Mouse (Mus musculus) liver, embryonic 14.5 days (tissue): Measurements from ENCODE around the gene Crb3. TPM values are rescaled to one million over a fixed set of nuclear protein-coding genes. Genes with fewer than 3 reads are reported as not detected.

Source experiments
- ATAC-seq: fragments of 200-750 bp; cut with Nextera tagmentation; 2 replicates; pipeline ENCODE4 v1.8.0; 2017; ENCODE audit warnings: moderate number of reproducible peaks, mild to moderate bottlenecking, moderate library complexity; ENCODE audit not compliant: insufficient read depth
- DNase-seq, 3 experiments: peaks; one replicate each; pipeline ENCODE4 v3.0.0-alpha.2; 2012 to 2013; ENCODE audit warnings: low read depth in 3 of 3, low spot score in 3 of 3
- H3K27ac ChIP-seq: fragments of 300-500 bp; sonication (generic); 2 replicates; pipeline ENCODE4 v1.5.1; 2014; ENCODE audit warnings: moderate library complexity, mild to moderate bottlenecking, control low read depth, inconsistent platforms
- H3K27me3 ChIP-seq: fragments of 300-500 bp; sonication (generic); 2 replicates; pipeline ENCODE4 v1.6.1; 2014; ENCODE audit warnings: mild to moderate bottlenecking, low read length, moderate library complexity; ENCODE audit not compliant: control insufficient read depth, insufficient read depth
- H3K36me3 ChIP-seq: fragments of 300-500 bp; sonication (generic); replicated peaks from 2 replicates; pipeline ENCODE4 v1.6.1; 2014; ENCODE audit warnings: low read depth; ENCODE audit not compliant: control insufficient read depth, insufficient read depth
- H3K4me1 ChIP-seq, 2 experiments: fragments of 200-500 bp in 1 of 2; fragments of 300-500 bp in 1 of 2; sonication (generic) in 1 of 2; replicated peaks; 2 replicates each; pipeline ENCODE4 v1.6.1; 2012 to 2014; ENCODE audit warnings: antibody characterized with exemption in 1 of 2, inconsistent platforms in 1 of 2, low read length in 1 of 2; ENCODE audit not compliant: control insufficient read depth in 2 of 2, insufficient read depth in 2 of 2
- H3K4me2 ChIP-seq: fragments of 300-500 bp; sonication (generic); 2 replicates; pipeline ENCODE4 v1.6.1; 2014; ENCODE audit warnings: low read depth, mild to moderate bottlenecking, control low read depth, moderate library complexity
- H3K4me3 ChIP-seq, 2 experiments: fragments of 200-500 bp in 1 of 2; fragments of 300-500 bp in 1 of 2; sonication (generic) in 1 of 2; 2 replicates each; pipeline ENCODE4 v1.5.1; 2012 to 2014; ENCODE audit warnings: low read depth in 2 of 2, low read length in 2 of 2, mild to moderate bottlenecking in 2 of 2, control low read depth in 1 of 2, inconsistent platforms in 1 of 2, moderate library complexity in 1 of 2; ENCODE audit not compliant: insufficient read depth in 1 of 2
- H3K9ac ChIP-seq: fragments of 300-500 bp; sonication (generic); replicated peaks from 2 replicates; pipeline ENCODE4 v1.6.1; 2014; ENCODE audit warnings: mild to moderate bottlenecking, control low read depth, moderate library complexity
- H3K9me3 ChIP-seq: fragments of 300-500 bp; sonication (generic); 2 replicates; pipeline ENCODE4 v1.6.1; 2016; ENCODE audit warnings: low read length, mixed read lengths; ENCODE audit not compliant: control insufficient read depth
- CTCF ChIP-seq: IDR thresholded peaks from 2 replicates; pipeline ENCODE4 v1.5.1; 2016; ENCODE audit warnings: antibody characterized with exemption, low read depth, control low read depth
- EP300 ChIP-seq: IDR thresholded peaks from 2 replicates; pipeline ENCODE4 v1.6.1; 2016; ENCODE audit warnings: antibody characterized with exemption, low read depth
- WGBS: fragments of 180-500 bp; shearing (Covaris S2); extraction: QIAGEN DNeasy Blood & Tissue Kit; methylation state at CpG from one replicate; pipeline ENCODE4 v1.1.7; 2014; ENCODE audit not compliant: insufficient replicate concordance; 5-methylcytosine and 5-hydroxymethylcytosine counted together
- polyA plus RNA-seq, 2 experiments: library from polyadenylated mRNA; depleted of rRNA in 1 of 2; stranded (reverse) in 1 of 2; unstranded in 1 of 2; fragments of >200 nt; fragmentation: Nextera tagmentation in 1 of 2; extraction: Ambion mirVana in 1 of 2; gene quantifications; 2 replicates each; pipeline versions ENCODE4 v1.2.1 to v1.2.3; 2012 to 2014

Gene Crb3
- polyA plus RNA-seq, 2 experiments: 4.4 to 6.1 TPM

DNA sequence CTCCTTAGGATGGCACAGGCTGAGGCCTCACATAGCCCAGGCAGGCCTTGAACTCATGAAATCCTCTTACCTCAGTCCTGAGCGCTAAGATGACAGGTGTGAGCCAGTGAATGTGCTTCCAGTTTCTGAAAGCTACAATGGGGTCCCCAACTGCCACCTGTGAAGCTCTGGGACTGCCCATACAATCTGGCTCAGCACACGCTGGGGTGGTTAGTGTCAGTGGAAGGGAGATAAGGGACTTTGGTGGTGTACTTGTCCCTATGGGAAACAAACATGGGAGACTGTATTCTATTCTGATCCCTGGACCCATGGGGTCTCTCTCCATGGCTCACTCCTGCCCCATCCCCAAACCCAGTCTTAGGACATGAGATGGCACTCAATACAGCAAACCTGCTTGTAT is 39.2 kb upstream of the Crb3 start:
- peak overlapping the region; percentile 43 for H3K9ac ChIP-seq
- peaks cover 31% of the 10 kb centered on the region for H3K36me3 ChIP-seq
- H3K27ac ChIP-seq: peak overlapping the region; percentile 80
- 18% methylated on average over 2 of the region's 2 CpGs for WGBS
- H3K9me3 ChIP-seq: no peaks in the 10 kb centered on the region
- ATAC-seq: peak; percentile 82
- peak in 2 of 3 experiments; percentile 65 to 66 for DNase-seq
- peak overlapping the region; percentile 23 for H3K4me2 ChIP-seq
- H3K4me3 ChIP-seq: no peak overlapping the region
- peaks cover 13 to 23% of the 10 kb centered on the region in 2 experiments for H3K4me1 ChIP-seq
- no peaks in the 10 kb centered on the region for H3K27me3 ChIP-seq
- peak; percentile 91 for TF ChIP-seq EP300
- no peak for TF ChIP-seq CTCF

DNA sequence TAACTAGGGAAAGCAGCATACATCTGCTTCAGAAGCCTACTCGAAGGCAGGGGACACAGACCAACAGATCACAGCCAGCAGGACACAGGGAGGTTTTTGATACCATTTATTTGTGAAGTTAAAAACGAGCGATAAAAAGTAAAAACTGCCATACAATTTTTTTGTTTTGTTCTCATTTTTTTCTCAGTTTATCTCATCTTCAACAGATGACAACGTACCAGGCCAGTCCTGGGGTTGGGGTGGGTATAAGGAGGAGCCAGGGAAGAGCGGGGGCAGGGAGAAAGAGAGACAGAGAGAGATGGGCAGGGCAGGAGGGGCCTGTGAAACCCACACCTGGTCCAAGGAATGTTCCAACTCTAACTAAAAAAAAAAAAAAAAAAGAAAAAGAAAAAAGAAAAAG is 37.9 kb upstream of the Crb3 start:
- H3K4me3 ChIP-seq: no peak overlapping the region
- peak overlapping the region; percentile 80 for H3K27ac ChIP-seq
- WGBS: 30% methylated on average over 5 of the region's 5 CpGs
- H3K36me3 ChIP-seq: peaks cover 44% of the 10 kb centered on the region
- TF ChIP-seq CTCF: no peak
- no peak for TF ChIP-seq EP300
- no peak overlapping the region for H3K4me2 ChIP-seq
- no peak for DNase-seq
- no peak overlapping the region for H3K9ac ChIP-seq
- H3K4me1 ChIP-seq: peaks cover 13 to 23% of the 10 kb centered on the region in 2 experiments
- peak; percentile 40; the same call in 1 of the 2 replicates for ATAC-seq
- H3K9me3 ChIP-seq: no peaks in the 10 kb centered on the region
- no peaks in the 10 kb centered on the region for H3K27me3 ChIP-seq

DNA sequence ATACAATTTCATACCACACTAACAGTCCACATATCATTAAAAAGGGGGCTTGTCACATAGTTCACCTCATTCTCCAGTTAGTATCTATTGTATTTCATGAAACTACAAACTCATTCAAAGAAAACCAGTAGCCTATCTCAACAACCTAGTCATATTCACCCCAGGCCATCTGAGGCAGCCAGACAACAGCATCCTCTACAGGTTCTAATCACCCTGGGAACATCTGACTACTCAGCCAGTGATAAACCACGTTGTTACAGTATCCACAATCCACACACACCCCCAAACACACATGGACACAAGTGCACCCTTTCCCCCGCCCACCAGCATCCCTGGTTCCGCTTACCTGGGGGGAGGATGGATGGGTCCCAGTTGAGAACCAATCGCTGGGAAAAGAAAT is 31.4 kb upstream of the Crb3 start:
- H3K4me1 ChIP-seq: peaks cover 22 to 26% of the 10 kb centered on the region in 2 experiments
- no peak overlapping the region for H3K4me3 ChIP-seq
- no peak for DNase-seq
- no peak overlapping the region for H3K4me2 ChIP-seq
- peaks cover 65% of the 10 kb centered on the region for H3K36me3 ChIP-seq
- no peak for ATAC-seq
- no peaks in the 10 kb centered on the region for H3K9me3 ChIP-seq
- no peak for TF ChIP-seq CTCF
- TF ChIP-seq EP300: peak; percentile 57
- 59% methylated on average over 4 of the region's 4 CpGs for WGBS
- H3K9ac ChIP-seq: no peak overlapping the region
- no peak overlapping the region for H3K27ac ChIP-seq
- no peaks in the 10 kb centered on the region for H3K27me3 ChIP-seq

DNA sequence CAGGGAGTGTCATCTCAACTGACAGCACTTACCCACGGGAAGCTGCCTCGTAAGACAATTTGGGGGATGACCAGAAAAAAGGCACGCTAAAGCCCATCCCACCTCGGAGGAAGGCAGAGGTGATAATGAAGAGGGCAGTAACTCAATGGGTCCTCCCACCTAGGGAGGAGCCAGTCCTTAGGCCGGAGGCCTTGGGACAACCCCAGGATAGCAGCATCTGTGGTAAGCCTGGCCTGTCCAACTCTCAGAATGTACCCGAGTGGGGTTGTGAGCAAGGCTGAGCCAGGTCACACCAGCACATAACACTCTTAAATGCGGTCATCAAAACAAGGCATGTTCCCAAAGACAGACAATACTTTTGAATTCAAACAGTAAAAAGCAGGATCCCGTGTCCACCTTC is 29.2 kb upstream of the Crb3 start:
- peak overlapping the region; percentile 28 for H3K27ac ChIP-seq
- no peaks in the 10 kb centered on the region for H3K27me3 ChIP-seq
- TF ChIP-seq EP300 (no peak), CTCF (no peak)
- H3K9me3 ChIP-seq: no peaks in the 10 kb centered on the region
- WGBS: 15% methylated on average over 8 of the region's 8 CpGs
- peak overlapping the region; percentile 86 for H3K9ac ChIP-seq
- peak overlapping the region; percentile 90 to 97 for H3K4me3 ChIP-seq
- ATAC-seq (no peak), DNase-seq (peak; percentile 63 to 68 (median 66))
- H3K4me2 ChIP-seq: peak overlapping the region; percentile 98
- peaks cover 42% of the 10 kb centered on the region for H3K36me3 ChIP-seq
- H3K4me1 ChIP-seq: peaks cover 23 to 29% of the 10 kb centered on the region in 2 experiments

DNA sequence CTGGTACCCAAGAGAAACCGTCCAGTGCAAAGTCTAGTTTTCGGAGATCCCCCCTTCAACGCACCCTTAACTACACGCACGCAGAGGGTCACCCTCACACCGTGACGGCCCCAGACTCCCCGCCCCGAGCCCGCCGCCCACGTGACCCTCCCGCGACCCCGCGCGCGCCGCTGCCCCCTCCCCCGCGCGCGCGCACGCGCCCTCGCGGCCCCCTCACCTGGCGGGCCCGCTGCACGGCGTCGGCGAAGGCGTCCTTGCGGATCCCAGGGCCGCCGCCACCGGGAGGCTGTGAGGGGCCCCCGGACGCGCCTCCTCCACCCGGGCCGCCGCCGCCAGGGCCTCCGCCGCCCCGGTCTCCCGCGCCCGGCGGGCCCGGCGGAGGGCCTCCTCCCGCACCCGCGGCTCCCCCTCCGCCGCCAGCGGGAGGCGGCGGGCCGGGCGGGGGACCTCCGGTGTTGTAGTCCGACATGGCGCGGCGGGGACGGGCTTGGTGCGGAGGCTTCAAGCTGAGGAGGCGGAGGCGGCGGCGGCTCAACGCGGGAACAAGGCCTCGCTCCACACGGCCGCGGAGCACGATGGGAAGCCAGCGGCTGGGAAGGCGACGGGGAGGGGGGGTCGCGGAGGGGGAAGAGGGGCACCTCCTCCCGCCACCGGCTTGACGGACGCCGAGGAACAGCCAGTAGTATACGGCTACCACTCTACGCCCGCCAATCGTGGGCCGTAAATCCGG is 27.8 kb upstream of the Crb3 start, which contains the start of gene Khsrp:
TSS of gene Khsrp (minus strand) at position 592 of the 730 bp plus-strand sequence.
- H3K4me3 ChIP-seq: peak within 1 kb of the TSS; percentile 90 to 97
- peaks cover 23 to 29% of the 10 kb centered on the region in 2 experiments for H3K4me1 ChIP-seq
- ATAC-seq: no peak
- peak within 1 kb of the TSS; percentile 98 for H3K4me2 ChIP-seq
- H3K27ac ChIP-seq: peak within 1 kb of the TSS; percentile 88
- no peaks in the 10 kb centered on the region for H3K27me3 ChIP-seq
- DNase-seq: no peak
- WGBS: under 1% methylated on average over 97 of the region's 99 CpGs
- peak within 1 kb of the TSS; percentile 86 for H3K9ac ChIP-seq
- H3K9me3 ChIP-seq: no peaks in the 10 kb centered on the region
- H3K36me3 ChIP-seq: peaks cover 28% of the 10 kb centered on the region
- TF ChIP-seq CTCF (no peak), EP300 (no peak)
